Mouse (Mus musculus): ENCODE results near the gene Dmap1.

DNA sequence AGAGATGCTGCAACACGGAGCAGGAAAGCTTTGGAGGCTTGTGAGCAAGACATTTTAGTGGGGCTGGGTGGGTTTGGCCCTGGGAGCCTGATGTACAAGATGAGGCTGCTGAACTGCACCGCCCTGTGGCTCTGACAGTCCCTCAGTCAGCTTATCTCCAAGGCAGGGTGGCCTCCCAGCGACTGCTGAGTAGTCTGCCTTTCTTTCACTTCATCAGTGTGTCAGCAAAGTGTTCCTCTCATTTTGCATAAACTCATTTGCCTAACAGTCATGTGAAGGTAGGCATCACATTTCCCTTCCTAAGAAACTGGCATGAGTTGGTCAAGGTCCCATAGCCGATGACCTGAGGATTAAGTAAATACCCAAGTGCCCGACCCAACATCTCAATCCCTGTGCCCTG, 29.3 kb downstream of the Dmap1 start:
- TF ChIP-seq CTCF (IDR thresholded peaks at IDR 0.05; ENCODE audit: low read depth, low read length) (no peak), GATA1 (IDR thresholded peaks at IDR 0.05; ENCODE audit: borderline replicate concordance, low read length) (no peak), POLR2AphosphoS5 (IDR thresholded peaks at IDR 0.05; ENCODE audit: insufficient replicate concordance, low read depth, low read length) (no peak), TAL1 (conservative IDR thresholded peaks at IDR 0.05; ENCODE audit: low read depth, low read length) (no peak), GATA2 (IDR thresholded peaks at IDR 0.05; ENCODE audit: borderline replicate concordance, low read depth, low read length) (no peak)

Data from G1E (cell line).